Mouse (Mus musculus) lung, adult 2 months (tissue): ENCODE measurements around the gene Cdan1.

Experiments used
- CTCF ChIP-seq: fragments of 200-500 bp; IDR thresholded peaks from 2 replicates; pipeline ENCODE4 v1.5.1; 2011; ENCODE audit warnings: mild to moderate bottlenecking, low read length, control low read depth; ENCODE audit not compliant: insufficient read depth
- POLR2A ChIP-seq: fragments of 200-500 bp; IDR thresholded peaks from 2 replicates; pipeline ENCODE4 v1.6.1; 2011; ENCODE audit warnings: low read depth, mild to moderate bottlenecking, control low read depth, low read length, borderline replicate concordance; ENCODE audit errors: extremely low read depth

- no peak for TF ChIP-seq POLR2A
- TF ChIP-seq CTCF = no peak
Observed at GRCm38 (mm10) chr2:120761922-120762321, 88.0 kb downstream of the Cdan1 start.
